Mouse (Mus musculus) MEL (cell line): ENCODE results near the gene Ccdc151.

Source experiments
- NRF1 ChIP-seq: IDR thresholded peaks from 2 replicates; pipeline ENCODE4 v1.6.1; 2014; ENCODE audit warnings: low read depth, mild to moderate bottlenecking, inconsistent platforms, low read length, improper control_type of control experiment, moderate library complexity; ENCODE audit not compliant: poor library complexity, insufficient read depth, severe bottlenecking
- TAL1 ChIP-seq: IDR thresholded peaks from 2 replicates; pipeline ENCODE4 v1.6.1; 2012; ENCODE audit warnings: mild to moderate bottlenecking, inconsistent platforms, low read length, moderate library complexity, mixed read lengths

DNA sequence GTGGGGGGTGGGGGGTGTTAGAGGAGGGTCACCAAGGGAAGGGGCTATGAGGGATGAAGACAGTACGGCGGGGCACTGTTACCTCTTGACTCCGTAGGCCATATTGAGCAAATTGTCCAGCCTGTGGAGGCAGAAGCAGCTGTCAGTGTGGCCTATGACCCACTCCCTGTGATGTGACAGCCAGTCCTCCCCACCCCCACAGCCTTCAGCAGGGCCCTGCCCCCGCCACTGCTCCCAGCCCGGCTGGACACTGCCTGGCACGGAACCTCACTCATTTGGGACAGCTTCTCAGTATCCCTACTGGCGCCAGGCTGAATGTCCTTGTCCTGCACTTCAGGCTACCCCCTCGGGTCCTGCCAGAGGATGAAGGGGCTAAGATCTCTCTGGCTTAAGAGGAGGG lies 22.2 kb upstream of the Ccdc151 start:
- TF ChIP-seq NRF1, result no peak
- TF ChIP-seq TAL1, result no peak
